Mouse (Mus musculus): ENCODE measurements at regions not wholly inside any gene's neighbourhood (a gene's known extent, or its start where the extent isn't known, plus 50 kb on each side); places are given as distances from the start of the nearest gene placed in this dataset.
"Not testable (repeated sequence)": the region's sequence is repeated elsewhere in the genome, so short reads cannot be mapped to it uniquely, and the experiment has no call there.

DNA sequence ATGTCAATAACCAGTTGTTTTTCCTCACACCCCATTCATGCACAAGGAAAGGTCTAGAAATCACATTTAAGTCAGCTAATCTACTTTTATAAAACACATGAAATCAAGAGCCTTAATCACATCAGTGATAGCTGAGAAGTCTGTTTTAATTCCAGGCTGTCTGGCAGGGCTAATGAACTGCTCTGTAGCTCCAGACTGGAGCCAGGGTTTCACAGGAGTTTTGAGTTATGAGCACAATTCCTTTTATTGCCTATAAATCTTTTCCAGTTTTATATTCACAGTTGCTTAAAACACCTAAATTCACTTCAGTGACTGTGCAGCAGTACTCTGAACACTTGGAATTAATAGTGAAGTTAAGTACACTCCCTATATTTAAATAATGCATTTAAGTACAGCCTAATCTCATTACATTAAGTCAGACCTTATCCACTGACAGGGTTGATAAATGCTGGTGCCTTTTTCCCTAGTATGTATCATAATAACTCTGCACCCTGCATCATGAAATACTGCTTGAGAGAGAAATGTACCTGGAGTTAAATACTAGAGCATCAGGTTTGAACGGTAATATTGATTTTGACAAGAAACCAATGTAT lies 198.6 kb upstream of the Gria4 start:
- WGBS = 66% methylated on average over 1 of the region's 1 CpGs
- Histone ChIP-seq H3K27ac (ENCODE audit: low read depth, low read length) (no peak overlapping the region), H3K4me1 (ENCODE audit: control insufficient read depth, insufficient read depth, low read length) (no peaks in the 10 kb centered on the region), H3K4me2 (replicated peaks; ENCODE audit: low read depth, low read length) (no peak overlapping the region), H3K4me3 (ENCODE audit: low read length) (no peak overlapping the region), H3K9ac (ENCODE audit: low read depth, low read length) (no peak overlapping the region), H3K27me3 (ENCODE audit: control insufficient read depth, insufficient read depth, low read length) (no peaks in the 10 kb centered on the region), H3K36me3 (ENCODE audit: control insufficient read depth, insufficient read depth, low read length) (no peaks in the 10 kb centered on the region), H3K9me3 (ENCODE audit: control insufficient read depth, low read length) (no peaks in the 10 kb centered on the region)
- ATAC-seq (ENCODE audit: low FRiP score, low TSS enrichment) = peak; percentile 83

DNA sequence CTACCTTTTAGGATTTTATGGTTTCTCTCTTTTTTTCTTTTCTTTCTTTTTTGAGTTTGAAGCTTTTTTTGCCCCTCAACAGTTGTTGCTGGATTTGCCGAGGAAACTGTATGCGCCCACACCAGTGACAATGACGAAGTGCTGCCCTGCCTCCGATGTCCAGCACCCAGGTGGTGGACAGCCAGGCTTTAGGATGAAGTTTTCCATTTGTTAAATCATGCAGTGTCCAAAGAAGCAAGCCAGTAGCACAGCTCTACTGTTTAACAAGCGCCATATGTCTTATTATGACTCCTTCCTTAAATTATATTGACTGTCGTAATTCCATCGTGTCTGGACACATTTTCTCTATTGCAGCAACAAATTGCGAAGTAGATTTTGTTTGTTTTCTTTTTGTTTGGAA lies 183.4 kb upstream of the Gria4 start:
- not testable (repeated sequence) for H3K9ac ChIP-seq (ENCODE audit: low read depth, low read length); H3K36me3 ChIP-seq (ENCODE audit: control insufficient read depth, insufficient read depth, low read length); H3K4me2 ChIP-seq (replicated peaks; ENCODE audit: low read depth, low read length); H3K9me3 ChIP-seq (ENCODE audit: control insufficient read depth, low read length); H3K4me1 ChIP-seq (ENCODE audit: control insufficient read depth, insufficient read depth, low read length); H3K4me3 ChIP-seq (ENCODE audit: low read length); H3K27me3 ChIP-seq (ENCODE audit: control insufficient read depth, insufficient read depth, low read length); H3K27ac ChIP-seq (ENCODE audit: low read depth, low read length)
- peak; percentile 77; the same call in 1 of the 2 replicates for ATAC-seq (ENCODE audit: low FRiP score, low TSS enrichment)
- WGBS = 48% methylated on average over 8 of the region's 8 CpGs

DNA sequence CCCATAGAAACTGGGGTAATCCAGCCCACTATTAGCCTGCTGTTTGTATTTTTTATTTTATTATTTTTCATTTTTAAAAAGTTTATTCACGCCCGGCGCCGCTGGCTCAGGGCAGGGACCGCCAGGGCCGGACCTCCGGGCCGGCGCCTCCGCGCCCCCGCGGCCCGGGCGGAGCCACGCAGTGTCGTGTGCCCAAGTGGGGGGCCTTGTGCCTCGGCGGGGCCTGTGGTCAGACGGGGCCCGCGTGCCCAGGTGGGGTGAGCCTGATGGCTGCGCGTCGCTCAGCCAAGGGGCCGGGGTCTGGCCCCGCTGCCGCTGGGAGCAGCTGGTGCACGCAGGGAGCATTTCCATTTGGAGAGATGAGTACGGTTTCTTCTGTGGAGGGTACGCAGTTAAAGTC lies 181.5 kb upstream of the Gria4 start:
- 93% methylated on average over 31 of the region's 31 CpGs for WGBS
- Histone ChIP-seq H3K4me1 (ENCODE audit: control insufficient read depth, insufficient read depth, low read length) (no peaks in the 10 kb centered on the region), H3K36me3 (ENCODE audit: control insufficient read depth, insufficient read depth, low read length) (no peaks in the 10 kb centered on the region), H3K9me3 (ENCODE audit: control insufficient read depth, low read length) (0 out of 2 replicates have a peak, but pooled peaks cover 5% of the 10 kb centered on the region), H3K9ac (ENCODE audit: low read depth, low read length) (no peak overlapping the region), H3K4me3 (ENCODE audit: low read length) (no peak overlapping the region), H3K27me3 (ENCODE audit: control insufficient read depth, insufficient read depth, low read length) (no peaks in the 10 kb centered on the region), H3K4me2 (replicated peaks; ENCODE audit: low read depth, low read length) (no peak overlapping the region), H3K27ac (ENCODE audit: low read depth, low read length) (no peak overlapping the region)
- no peak for ATAC-seq (ENCODE audit: low FRiP score, low TSS enrichment)

DNA sequence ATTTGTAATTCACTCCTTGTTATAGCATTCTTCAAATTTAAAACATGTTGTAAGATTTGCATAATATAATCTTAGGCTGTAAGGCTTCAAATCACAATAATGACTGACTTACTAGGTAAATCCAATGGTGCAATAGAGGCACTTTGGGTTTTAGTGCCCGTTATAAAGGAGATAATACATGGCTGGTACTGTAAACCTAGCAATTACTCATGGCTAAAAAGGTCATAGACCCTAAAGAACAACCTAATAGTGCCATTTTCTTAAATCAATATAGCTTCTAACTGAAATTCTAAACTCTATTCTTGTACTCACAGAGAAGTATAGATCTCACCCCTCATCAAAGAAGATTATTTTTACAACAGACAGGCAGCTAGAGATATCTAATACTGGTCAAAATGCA lies 179.0 kb upstream of the Gria4 start:
- no peaks in the 10 kb centered on the region for H3K27me3 ChIP-seq (ENCODE audit: control insufficient read depth, insufficient read depth, low read length)
- 74% methylated on average over 1 of the region's 1 CpGs for WGBS
- H3K9ac ChIP-seq (ENCODE audit: low read depth, low read length) = no peak overlapping the region
- no peak overlapping the region for H3K4me3 ChIP-seq (ENCODE audit: low read length)
- no peak overlapping the region for H3K4me2 ChIP-seq (replicated peaks; ENCODE audit: low read depth, low read length)
- H3K4me1 ChIP-seq (ENCODE audit: control insufficient read depth, insufficient read depth, low read length) = no peaks in the 10 kb centered on the region
- no peaks in the 10 kb centered on the region for H3K36me3 ChIP-seq (ENCODE audit: control insufficient read depth, insufficient read depth, low read length)
- 0 out of 2 replicates have a peak, but pooled peaks cover 5% of the 10 kb centered on the region for H3K9me3 ChIP-seq (ENCODE audit: control insufficient read depth, low read length)
- no peak for ATAC-seq (ENCODE audit: low FRiP score, low TSS enrichment)
- no peak overlapping the region for H3K27ac ChIP-seq (ENCODE audit: low read depth, low read length)

DNA sequence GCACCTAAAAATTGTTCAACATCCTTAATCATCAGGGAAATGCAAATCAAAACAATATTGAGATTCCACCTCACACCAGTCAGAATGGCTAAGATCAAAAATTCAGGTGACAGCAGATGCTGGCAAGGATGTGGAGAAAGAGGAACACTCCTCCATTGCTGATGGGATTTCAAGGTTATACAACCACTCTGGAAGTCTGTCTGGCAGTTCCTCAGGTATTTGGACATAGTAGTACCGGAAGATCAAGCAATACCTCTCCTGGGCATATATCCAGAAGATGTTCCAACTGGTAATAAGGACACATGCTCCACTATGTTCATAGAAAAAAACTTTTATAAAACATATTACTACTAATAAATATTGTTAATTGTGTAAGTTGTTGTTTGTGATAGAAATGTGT lies 135.8 kb upstream of the Gria4 start:
- H3K4me1 ChIP-seq (ENCODE audit: control insufficient read depth, insufficient read depth, low read length); H3K9me3 ChIP-seq (ENCODE audit: control insufficient read depth, low read length); H3K9ac ChIP-seq (ENCODE audit: low read depth, low read length); H3K27ac ChIP-seq (ENCODE audit: low read depth, low read length); ATAC-seq (ENCODE audit: low FRiP score, low TSS enrichment); H3K4me2 ChIP-seq (replicated peaks; ENCODE audit: low read depth, low read length); H3K27me3 ChIP-seq (ENCODE audit: control insufficient read depth, insufficient read depth, low read length); H3K36me3 ChIP-seq (ENCODE audit: control insufficient read depth, insufficient read depth, low read length); H3K4me3 ChIP-seq (ENCODE audit: low read length): not testable (repeated sequence)
- 94% methylated on average over 1 of the region's 1 CpGs for WGBS

DNA sequence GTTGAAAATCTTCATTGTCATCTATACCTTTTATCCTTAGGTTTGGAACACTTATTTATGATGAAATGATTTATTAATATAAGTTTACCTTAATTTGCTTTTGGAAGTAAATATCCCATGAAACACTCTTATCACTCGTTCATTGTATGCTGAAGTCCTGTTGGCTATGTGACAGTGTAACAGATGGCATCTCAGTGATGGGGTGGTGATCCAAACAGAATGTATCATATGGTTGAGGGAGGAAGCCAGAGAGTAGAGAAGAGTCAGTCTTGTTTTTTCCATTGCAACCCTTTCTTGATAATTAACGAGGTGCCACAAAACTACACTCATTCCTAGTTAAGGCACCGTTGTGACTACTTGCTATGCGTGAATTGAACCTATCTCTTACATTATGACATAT lies 134.3 kb upstream of the Gria4 start:
- no peaks in the 10 kb centered on the region for H3K27me3 ChIP-seq (ENCODE audit: control insufficient read depth, insufficient read depth, low read length)
- H3K36me3 ChIP-seq (ENCODE audit: control insufficient read depth, insufficient read depth, low read length) = no peaks in the 10 kb centered on the region
- no peak overlapping the region for H3K4me3 ChIP-seq (ENCODE audit: low read length)
- H3K9me3 ChIP-seq (ENCODE audit: control insufficient read depth, low read length) = no peaks in the 10 kb centered on the region
- H3K4me1 ChIP-seq (ENCODE audit: control insufficient read depth, insufficient read depth, low read length) = no peaks in the 10 kb centered on the region
- H3K27ac ChIP-seq (ENCODE audit: low read depth, low read length) = no peak overlapping the region
- ATAC-seq (ENCODE audit: low FRiP score, low TSS enrichment) = no peak
- 83% methylated on average over 4 of the region's 4 CpGs for WGBS
- H3K9ac ChIP-seq (ENCODE audit: low read depth, low read length) = no peak overlapping the region
- no peak overlapping the region for H3K4me2 ChIP-seq (replicated peaks; ENCODE audit: low read depth, low read length)

DNA sequence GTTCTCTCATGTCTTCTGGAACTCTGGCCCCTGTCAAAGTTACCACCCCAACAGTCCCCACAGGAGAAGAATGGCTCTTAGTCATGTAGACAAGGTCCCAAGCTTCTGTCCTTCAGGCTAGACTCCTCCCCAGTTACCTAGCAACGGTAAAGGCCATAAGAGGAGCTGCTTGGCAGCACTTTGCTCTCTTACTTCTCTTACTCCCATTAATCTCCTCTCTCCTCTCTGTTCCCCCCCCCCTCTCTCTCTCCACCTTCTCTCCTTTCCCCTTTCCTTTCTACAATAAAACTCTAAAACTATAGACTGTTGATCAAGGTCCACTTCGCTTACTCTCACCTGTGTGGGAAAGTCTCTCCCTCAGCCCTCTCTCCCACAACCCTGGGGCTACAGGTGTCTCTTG lies 114.5 kb upstream of the Gria4 start:
- no peak overlapping the region for H3K9ac ChIP-seq (ENCODE audit: low read depth, low read length)
- whole genome bisulfite sequencing = 97% methylated on average over 2 of the region's 2 CpGs
- no peaks in the 10 kb centered on the region for H3K36me3 ChIP-seq (ENCODE audit: control insufficient read depth, insufficient read depth, low read length)
- H3K27ac ChIP-seq (ENCODE audit: low read depth, low read length) = no peak overlapping the region
- no peaks in the 10 kb centered on the region for H3K27me3 ChIP-seq (ENCODE audit: control insufficient read depth, insufficient read depth, low read length)
- ATAC-seq (ENCODE audit: low FRiP score, low TSS enrichment) = no peak
- H3K4me2 ChIP-seq (replicated peaks; ENCODE audit: low read depth, low read length) = no peak overlapping the region
- H3K4me3 ChIP-seq (ENCODE audit: low read length) = no peak overlapping the region
- H3K4me1 ChIP-seq (ENCODE audit: control insufficient read depth, insufficient read depth, low read length) = no peaks in the 10 kb centered on the region
- H3K9me3 ChIP-seq (ENCODE audit: control insufficient read depth, low read length) = no peaks in the 10 kb centered on the region

DNA sequence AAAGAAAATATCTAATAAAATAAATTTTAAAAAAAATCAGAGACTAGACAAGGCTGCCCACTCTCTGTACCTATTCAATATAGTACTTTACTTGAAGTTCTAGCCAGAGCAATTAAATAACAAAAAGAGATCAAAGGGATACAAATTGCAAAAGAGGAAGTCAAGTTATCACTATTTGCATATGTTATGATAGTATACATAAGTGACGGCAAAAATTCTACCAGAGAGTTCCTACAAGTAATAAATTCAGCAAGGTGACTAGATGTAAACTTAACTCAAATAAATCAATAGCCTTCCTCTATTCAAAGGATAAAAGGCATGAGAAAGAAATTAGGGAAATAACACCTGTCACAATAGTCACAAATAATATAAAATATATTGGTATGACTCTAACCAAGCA lies 89.4 kb upstream of the Gria4 start:
- Histone ChIP-seq H3K9me3 (ENCODE audit: control insufficient read depth, low read length) (no peaks in the 10 kb centered on the region), H3K9ac (ENCODE audit: low read depth, low read length) (no peak overlapping the region), H3K27ac (ENCODE audit: low read depth, low read length) (no peak overlapping the region), H3K27me3 (ENCODE audit: control insufficient read depth, insufficient read depth, low read length) (no peaks in the 10 kb centered on the region), H3K4me3 (ENCODE audit: low read length) (no peak overlapping the region), H3K36me3 (ENCODE audit: control insufficient read depth, insufficient read depth, low read length) (no peaks in the 10 kb centered on the region), H3K4me2 (replicated peaks; ENCODE audit: low read depth, low read length) (no peak overlapping the region), H3K4me1 (ENCODE audit: control insufficient read depth, insufficient read depth, low read length) (no peaks in the 10 kb centered on the region)
- 78% methylated on average over 1 of the region's 1 CpGs for WGBS
- no peak for ATAC-seq (ENCODE audit: low FRiP score, low TSS enrichment)
